Mouse (Mus musculus): Measurements from ENCODE around the gene Cdkn2d. TPM values are rescaled to one million over a fixed set of nuclear protein-coding genes. Genes with fewer than 3 reads are reported as not detected.

Gene Cdkn2d
- polyA plus RNA-seq (2015; fragmentation: Nextera tagmentation; extraction: Ambion mirVana), result 125 and 133 TPM in 2 replicates

GRCm38 (mm10) chr9:21291022-21291787 is at the start of gene Cdkn2d:
Cdkn2d (minus strand) TSS chr9:21291407.

GRCm38 (mm10) chr9:21320619-21321512 is 29.7 kb upstream of the Cdkn2d start, which contains the start of gene Slc44a2:
Slc44a2 (plus strand) TSS chr9:21320698.

GRCm38 (mm10) chr9:21312134-21312533 is 20.9 kb upstream of the Cdkn2d start, which contains the start of gene Ap1m2:
Ap1m2 (minus strand) TSS chr9:21312337.

GRCm38 (mm10) chr9:21287571-21288402 is 3.4 kb downstream of the Cdkn2d start, which contains the start of gene Kri1:
Kri1 (minus strand) TSS chr9:21287969.

GRCm38 (mm10) chr9:21265000-21265561 is 26.1 kb downstream of the Cdkn2d start, which contains the start of gene Atg4d:
Atg4d (plus strand) TSS chr9:21265293.

GRCm38 (mm10) chr9:21248326-21248725 is 42.9 kb downstream of the Cdkn2d start, which contains the start of gene S1pr5:
S1pr5 (minus strand) TSS chr9:21248443.

GRCm38 (mm10) chr9:21238733-21239464 is 52.3 kb downstream of the Cdkn2d start, which contains the start of gene Keap1:
Keap1 (minus strand) TSS chr9:21239361.

Other genes starting within 250 kb of the Cdkn2d start
- 0.26 and 0.67 TPM in 2 replicates for gene Zglp1, start 224.3 kb downstream of the Cdkn2d start, polyA plus RNA-seq (2015; fragmentation: Nextera tagmentation; extraction: Ambion mirVana)
- gene Gm49373, start 218.3 kb downstream of the Cdkn2d start, polyA plus RNA-seq (2015; fragmentation: Nextera tagmentation; extraction: Ambion mirVana), result 0.17 and 0.23 TPM in 2 replicates
- gene Fdx1l, start 217.8 kb downstream of the Cdkn2d start, polyA plus RNA-seq (2015; fragmentation: Nextera tagmentation; extraction: Ambion mirVana), result 41.2 and 44.7 TPM in 2 replicates
- gene Gm38431, start 199.4 kb downstream of the Cdkn2d start, polyA plus RNA-seq (2015; fragmentation: Nextera tagmentation; extraction: Ambion mirVana), result 0.86 and 1.1 TPM in 2 replicates
- gene Raver1, start 199.4 kb downstream of the Cdkn2d start, polyA plus RNA-seq (2015; fragmentation: Nextera tagmentation; extraction: Ambion mirVana), result 20.1 and 20.8 TPM in 2 replicates
- 9.7 and 12.2 TPM in 2 replicates for gene Tyk2, start 160.2 kb downstream of the Cdkn2d start, polyA plus RNA-seq (2015; fragmentation: Nextera tagmentation; extraction: Ambion mirVana)
- gene Cdc37, start 141.4 kb downstream of the Cdkn2d start, polyA plus RNA-seq (2015; fragmentation: Nextera tagmentation; extraction: Ambion mirVana), result 139 and 143 TPM in 2 replicates
- 4.1 and 5.6 TPM in 2 replicates for gene Pde4a, start 125.7 kb downstream of the Cdkn2d start, polyA plus RNA-seq (2015; fragmentation: Nextera tagmentation; extraction: Ambion mirVana)
- gene Keap1, start 52.0 kb downstream of the Cdkn2d start, polyA plus RNA-seq (2015; fragmentation: Nextera tagmentation; extraction: Ambion mirVana), result 31.7 and 37.9 TPM in 2 replicates
- 0.52 and 0.57 TPM in 2 replicates for gene S1pr5, start 43.0 kb downstream of the Cdkn2d start, polyA plus RNA-seq (2015; fragmentation: Nextera tagmentation; extraction: Ambion mirVana)
- 60.0 and 74.6 TPM in 2 replicates for gene Atg4d, start 26.1 kb downstream of the Cdkn2d start, polyA plus RNA-seq (2015; fragmentation: Nextera tagmentation; extraction: Ambion mirVana)
- gene Kri1, start 3.4 kb downstream of the Cdkn2d start, polyA plus RNA-seq (2015; fragmentation: Nextera tagmentation; extraction: Ambion mirVana), result 14.7 and 14.9 TPM in 2 replicates
- gene Ap1m2, start 20.9 kb upstream of the Cdkn2d start, polyA plus RNA-seq (2015; fragmentation: Nextera tagmentation; extraction: Ambion mirVana), result 0.11 and 0.13 TPM in 2 replicates
- 37.8 and 47.0 TPM in 2 replicates for gene Slc44a2, start 29.3 kb upstream of the Cdkn2d start, polyA plus RNA-seq (2015; fragmentation: Nextera tagmentation; extraction: Ambion mirVana)
- gene Ilf3, start 76.5 kb upstream of the Cdkn2d start, polyA plus RNA-seq (2015; fragmentation: Nextera tagmentation; extraction: Ambion mirVana), result 54.4 and 64.5 TPM in 2 replicates
- gene Qtrt1, start 120.4 kb upstream of the Cdkn2d start, polyA plus RNA-seq (2015; fragmentation: Nextera tagmentation; extraction: Ambion mirVana), result 26.2 and 27.2 TPM in 2 replicates
- gene Dnm2, start 133.5 kb upstream of the Cdkn2d start, polyA plus RNA-seq (2015; fragmentation: Nextera tagmentation; extraction: Ambion mirVana), result 51.4 and 53.8 TPM in 2 replicates
- 26.0 and 30.3 TPM in 2 replicates for gene Tmed1, start 218.8 kb upstream of the Cdkn2d start, polyA plus RNA-seq (2015; fragmentation: Nextera tagmentation; extraction: Ambion mirVana)
- gene AB124611, start 234.8 kb upstream of the Cdkn2d start, polyA plus RNA-seq (2015; fragmentation: Nextera tagmentation; extraction: Ambion mirVana), result 28.3 and 37.9 TPM in 2 replicates

Measured in spleen, postnatal 0 days (tissue).